Mouse (Mus musculus) erythroblast, embryonic 14.5 days (primary cell): ENCODE measurements around the gene Pik3ip1.

Experiments used
- GATA1 ChIP-seq: IDR thresholded peaks from 2 replicates; pipeline ENCODE4 v1.6.1; 2012; ENCODE audit warnings: low read length, inconsistent platforms, mixed read lengths
- TAL1 ChIP-seq: IDR thresholded peaks from 3 replicates; pipeline ENCODE4 v1.6.1; 2012; ENCODE audit warnings: low read length, inconsistent platforms, mixed read lengths

DNA sequence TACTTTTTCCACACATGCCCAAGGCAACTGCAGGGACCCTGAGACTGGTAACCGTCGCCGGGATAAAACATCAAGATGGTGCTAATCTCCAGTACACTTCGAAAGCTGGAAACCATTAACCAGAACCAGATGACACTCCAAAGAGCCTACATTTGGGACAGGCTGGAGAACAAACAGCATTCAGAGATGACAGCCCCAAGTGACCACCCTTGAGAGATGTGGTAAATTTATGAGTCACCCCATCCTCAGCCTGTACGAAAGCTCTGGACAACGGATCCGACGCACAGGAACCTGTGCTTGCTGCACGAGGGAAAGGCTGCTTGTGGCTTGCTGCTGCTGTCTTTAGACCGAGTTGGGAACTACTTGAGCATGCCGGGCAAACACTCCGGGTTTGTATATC is 44.5 kb downstream of the Pik3ip1 start:
- TF ChIP-seq GATA1 (no peak), TAL1 (no peak)
